Mouse (Mus musculus): ENCODE results near the gene Micall1.

DNA sequence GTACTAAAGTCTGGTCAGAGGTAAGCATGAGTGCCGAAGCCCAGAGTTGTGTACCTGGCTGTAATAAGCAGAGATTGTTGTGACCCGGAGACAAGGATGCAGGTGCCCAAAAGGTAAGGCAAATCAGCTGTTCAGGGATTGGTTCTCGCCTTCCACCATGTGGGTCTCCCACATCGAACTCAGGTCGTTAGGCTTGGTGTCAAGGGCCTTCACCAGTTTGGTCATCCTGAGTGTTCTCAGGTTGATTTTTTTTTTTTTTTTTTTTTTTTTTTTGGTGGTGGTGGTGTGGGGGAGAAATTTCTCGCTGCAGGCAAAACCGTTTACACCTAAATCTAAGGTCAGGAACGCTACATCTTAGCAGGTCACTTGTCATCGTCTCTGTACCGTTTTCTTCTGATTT lies 34.3 kb upstream of the Micall1 start:
- no peak for TF ChIP-seq EP300 (IDR thresholded peaks at IDR 0.05; ENCODE audit: low read depth)
- no peak for TF ChIP-seq CTCF (IDR thresholded peaks at IDR 0.05; ENCODE audit: low read depth)
